In genomic region chr1:43826628-43827001, GRCm38 (mm10) we compare ENCODE assay signal across 8 mouse cellular contexts. TPM values are rescaled to one million over a fixed set of nuclear protein-coding genes. Genes with fewer than 3 reads are reported as not detected.
DNase-seq lines count a peak whose midpoint lies in the region; ATAC-seq and TF ChIP-seq lines count a peak whose summit lies in the region.

No protein-coding gene starts in this region.

- TF ChIP-seq CTCF in brain, embryonic 14.5 days (IDR thresholded peaks at IDR 0.05; ENCODE audit: borderline replicate concordance, extremely low read depth, insufficient read depth, insufficient read length), result no peak
- TF ChIP-seq CTCF in midbrain, postnatal 0 days (IDR thresholded peaks at IDR 0.05), result no peak

- 0% methylated on average over 3 of the region's 3 CpGs for WGBS in kidney, embryonic 15.5 days
- 0% methylated on average over 3 of the region's 3 CpGs for WGBS in intestine, embryonic 14.5 days
- 3% methylated on average over 3 of the region's 3 CpGs for WGBS in midbrain, postnatal 0 days

- H3K36me3 ChIP-seq in kidney, embryonic 15.5 days, result no peaks in the 10 kb centered on the region
- H3K36me3 ChIP-seq in intestine, embryonic 14.5 days (ENCODE audit: control insufficient read depth, insufficient read depth, low read length), result no peaks in the 10 kb centered on the region
- H3K36me3 ChIP-seq in midbrain, postnatal 0 days (ENCODE audit: insufficient read depth, low read length), result no peaks in the 10 kb centered on the region

- peak overlapping the region; percentile 94 for H3K27ac ChIP-seq in kidney, embryonic 15.5 days
- H3K27ac ChIP-seq in intestine, embryonic 14.5 days (ENCODE audit: low read depth), result peak overlapping the region; percentile 83
- H3K27ac ChIP-seq in midbrain, postnatal 0 days (ENCODE audit: low read depth, low read length), result peak overlapping the region; percentile 93

- ATAC-seq in kidney, embryonic 15.5 days (replicated peaks; ENCODE audit: low FRiP score), result no peak
- no peak for ATAC-seq in intestine, embryonic 14.5 days (replicated peaks; ENCODE audit: low FRiP score, low TSS enrichment, low read depth)
- no peak for ATAC-seq in midbrain, postnatal 0 days (ENCODE audit: low FRiP score)
- ATAC-seq in megakaryocyte-erythroid progenitor cell, adult 5-6 weeks (replicated peaks; ENCODE audit: low FRiP score, low TSS enrichment, poor library complexity, severe bottlenecking), result no peak

- peak overlapping the region; percentile 93 for H3K4me3 ChIP-seq in kidney, embryonic 15.5 days (replicated peaks)
- H3K4me3 ChIP-seq in intestine, embryonic 14.5 days (ENCODE audit: low read depth, low read length), result peak overlapping the region; percentile 79
- H3K4me3 ChIP-seq in midbrain, postnatal 0 days (ENCODE audit: low read depth, low read length), result peak overlapping the region; percentile 95

- no peaks in the 10 kb centered on the region for H3K9me3 ChIP-seq in kidney, embryonic 15.5 days (replicated peaks)
- H3K9me3 ChIP-seq in intestine, embryonic 14.5 days (ENCODE audit: control insufficient read depth, low read length), result no peaks in the 10 kb centered on the region
- no peaks in the 10 kb centered on the region for H3K9me3 ChIP-seq in midbrain, postnatal 0 days (ENCODE audit: low read length)

- TF ChIP-seq POLR2A in brain, embryonic 14.5 days (IDR thresholded peaks at IDR 0.05; ENCODE audit: borderline replicate concordance, extremely low read depth, insufficient read depth, insufficient read length, poor library complexity, severe bottlenecking), result no peak

- peak overlapping the region; percentile 87 for H3K4me2 ChIP-seq in kidney, embryonic 15.5 days
- peak overlapping the region; percentile 95 for H3K4me2 ChIP-seq in intestine, embryonic 14.5 days (ENCODE audit: low read length)
- H3K4me2 ChIP-seq in midbrain, postnatal 0 days (ENCODE audit: low read depth, low read length, poor library complexity, severe bottlenecking), result peak overlapping the region; percentile 90

- peak overlapping the region; percentile 92 for H3K9ac ChIP-seq in kidney, embryonic 15.5 days
- H3K9ac ChIP-seq in intestine, embryonic 14.5 days (ENCODE audit: low read length), result peak overlapping the region; percentile 79
- peak overlapping the region; percentile 87 for H3K9ac ChIP-seq in midbrain, postnatal 0 days (replicated peaks; ENCODE audit: low read length, poor library complexity, severe bottlenecking)

- H3K27me3 ChIP-seq in kidney, embryonic 15.5 days, result no peaks in the 10 kb centered on the region
- H3K27me3 ChIP-seq in intestine, embryonic 14.5 days (replicated peaks; ENCODE audit: control insufficient read depth, insufficient read depth, low read length), result no peaks in the 10 kb centered on the region
- H3K27me3 ChIP-seq in midbrain, postnatal 0 days (ENCODE audit: insufficient read depth, low read length), result no peaks in the 10 kb centered on the region

- H3K4me1 ChIP-seq in kidney, embryonic 15.5 days, result peaks cover 17% of the 10 kb centered on the region
- peaks cover 6% of the 10 kb centered on the region; the same call in 1 of the 2 replicates for H3K4me1 ChIP-seq in intestine, embryonic 14.5 days (replicated peaks; ENCODE audit: control insufficient read depth, insufficient read depth, low read length)
- H3K4me1 ChIP-seq in midbrain, postnatal 0 days (ENCODE audit: insufficient read depth, low read length), result peaks cover 14% of the 10 kb centered on the region

- DNase-seq in kidney, postnatal 36 days, result no peak
- peak; percentile 19 for DNase-seq in brain, embryonic 14.5 days (ENCODE audit: low read depth)
- no peak for DNase-seq in intestine, embryonic 14.5 days (ENCODE audit: low spot score)
- DNase-seq in midbrain, postnatal 0 days (ENCODE audit: low spot score), result no peak
- no peak for DNase-seq in adrenal gland, postnatal 25 days
- DNase-seq in frontal cortex, adult 2 months (ENCODE audit: extremely low spot score in 1 of 2, low spot score in 1 of 2), result no peak

RNA-seq across cellular contexts. Expression of gene Uxs1, which starts 1.0 kb away (rescaled TPM):
- polyA plus RNA-seq in kidney, embryonic 15.5 days (2015; fragmentation: Nextera tagmentation; extraction: Ambion mirVana), result 26.4 and 28.0 TPM in 2 replicates
- 21.3 and 22.1 TPM in 2 replicates for polyA plus RNA-seq in brain, embryonic 14.5 days (2012; rRNA removed)
- polyA plus RNA-seq in intestine, embryonic 14.5 days (2014; fragmentation: Nextera tagmentation; extraction: Ambion mirVana), result 16.3 and 18.1 TPM in 2 replicates
- total RNA-seq in midbrain, postnatal 0 days (2014; rRNA removed), result 16.8 and 27.8 TPM in 2 replicates
- 19.6 and 20.1 TPM in 2 replicates for polyA plus RNA-seq in midbrain, postnatal 0 days (2015; fragmentation: Nextera tagmentation; extraction: Ambion mirVana)
- 45.8 and 56.1 TPM in 2 replicates for total RNA-seq in adrenal gland, postnatal 25 days (2021)
- 15.3 and 34.0 TPM in 2 replicates for total RNA-seq in megakaryocyte-erythroid progenitor cell, adult 5-6 weeks (2014; fragmentation: Nextera tagmentation)
- 20.8 and 40.2 TPM in 2 replicates for total RNA-seq in megakaryocyte-erythroid progenitor cell, adult 5-6 weeks (2017)
- 55.7 and 57.4 TPM in 2 replicates for polyA plus RNA-seq in frontal cortex, adult 2 months (2012; rRNA removed)
